Mouse (Mus musculus) gastrocnemius, adult 2 months (tissue): ENCODE results near the gene Hipk2. TPM values are rescaled to one million over a fixed set of nuclear protein-coding genes. Genes with fewer than 3 reads are reported as not detected.
A peak's percentile ranks its signal among the peaks of the same experiment; 100 is the strongest.

Experiments
- DNase-seq: peaks from one replicate; pipeline ENCODE4 v3.0.0; 2022
- H3K27ac ChIP-seq: fragments of 200-600 bp; 2 replicates; pipeline ENCODE4 v1.8.1; 2022; ENCODE audit warnings: mild to moderate bottlenecking
- H3K4me3 ChIP-seq: fragments of 200-600 bp; 2 replicates; pipeline ENCODE4 v1.8.1; 2022; ENCODE audit warnings: mild to moderate bottlenecking, moderate library complexity
- CTCF ChIP-seq: fragments of 200-600 bp; IDR thresholded peaks from 2 replicates; pipeline ENCODE4 v1.8.1; 2022; ENCODE audit warnings: antibody characterized with exemption, mild to moderate bottlenecking, moderate library complexity
- intact Hi-C: fragments of 180-260 bp; cut with DNase I; formaldehyde crosslinking; loops from one replicate; pipeline ENCODE4 v1.15.1; 2025
- total RNA-seq, 2 experiments: library from RNA; stranded (reverse); gene quantifications; 2 replicates each; pipeline ENCODE4 v1.2.3; 2021

Gene Hipk2
- total RNA-seq, 2 experiments from 2014 or later: 56.2 to 120 TPM

- DNase-seq: no peak
- TF ChIP-seq CTCF: no peak
Observed at GRCm38 (mm10) chr6:38874565-38875257, 1.3 kb downstream of the Hipk2 start.

GRCm38 (mm10) chr6:38874035-38874434 is 1.9 kb downstream of the Hipk2 start:
- intact Hi-C loops: loop anchor here (2.0 to 5.0 kb wide), 2 partner anchors 37 to 77 kb away; no protein-coding TSS in a partner anchor
- TF ChIP-seq CTCF: peak; percentile 81
- peak overlapping the region; percentile 99 for H3K4me3 ChIP-seq
- peak; percentile 53 for DNase-seq
- peak overlapping the region; percentile 93 for H3K27ac ChIP-seq

More at GRCm38 (mm10) chr6:38874565-38875257, 1.3 kb downstream of the Hipk2 start:
- peak overlapping the region; percentile 93 for H3K27ac ChIP-seq
- peak overlapping the region; percentile 99 for H3K4me3 ChIP-seq
- intact Hi-C loops: loop anchor here (2.0 to 5.0 kb wide), 3 partner anchors 36 to 193 kb away; no protein-coding TSS in a partner anchor

- no peak for DNase-seq
- no peak overlapping the region for H3K27ac ChIP-seq
- intact Hi-C loops: loop anchor here (5.0 kb wide), 1 partner anchor 76 kb away; no protein-coding TSS in a partner anchor
- no peak overlapping the region for H3K4me3 ChIP-seq
- TF ChIP-seq CTCF: no peak
Observed at GRCm38 (mm10) chr6:38873316-38873715, 2.6 kb downstream of the Hipk2 start.

- intact Hi-C loops: loop anchor here (5.0 kb wide), 1 partner anchor 74 kb away; no protein-coding TSS in a partner anchor
- H3K4me3 ChIP-seq: no peak overlapping the region
- DNase-seq: no peak
- TF ChIP-seq CTCF: no peak
- H3K27ac ChIP-seq: 0 out of 2 replicates have a peak overlapping the region, but pooled peaks have one; percentile 8
Observed at GRCm38 (mm10) chr6:38871051-38871450, 4.9 kb downstream of the Hipk2 start.

GRCm38 (mm10) chr6:38870070-38870469 is 5.9 kb downstream of the Hipk2 start:
- no peak for TF ChIP-seq CTCF
- no peak for DNase-seq
- intact Hi-C loops: loop anchor here (5.0 kb wide), 1 partner anchor 73 kb away; no protein-coding TSS in a partner anchor
- Histone ChIP-seq H3K27ac (no peak overlapping the region), H3K4me3 (no peak overlapping the region)

- no peak overlapping the region for H3K4me3 ChIP-seq
- TF ChIP-seq CTCF: no peak
- intact Hi-C loops: no loop called here
- no peak for DNase-seq
- no peak overlapping the region for H3K27ac ChIP-seq
Observed at GRCm38 (mm10) chr6:38868974-38869373, 7.0 kb downstream of the Hipk2 start.

GRCm38 (mm10) chr6:38867291-38867690 is 8.7 kb downstream of the Hipk2 start:
- DNase-seq: peak; percentile 66

GRCm38 (mm10) chr6:38866761-38867160 is 9.2 kb downstream of the Hipk2 start:
- intact Hi-C loops: no loop called here
- H3K27ac ChIP-seq: peak overlapping the region; percentile 67; the same call in 1 of the 2 replicates
- no peak for TF ChIP-seq CTCF
- DNase-seq: no peak
- no peak overlapping the region for H3K4me3 ChIP-seq

More at GRCm38 (mm10) chr6:38867291-38867690, 8.7 kb downstream of the Hipk2 start:
- TF ChIP-seq CTCF: no peak
- Histone ChIP-seq H3K27ac (peak overlapping the region; percentile 67), H3K4me3 (no peak overlapping the region)
- intact Hi-C loops: no loop called here

- no peak for DNase-seq
- TF ChIP-seq CTCF: no peak
- intact Hi-C loops: no loop called here
- H3K27ac ChIP-seq: peak overlapping the region; percentile 67; the same call in 1 of the 2 replicates
- no peak overlapping the region for H3K4me3 ChIP-seq
Observed at GRCm38 (mm10) chr6:38866357-38866756, 9.6 kb downstream of the Hipk2 start.

- no peak overlapping the region for H3K4me3 ChIP-seq
- no peak for DNase-seq
- intact Hi-C loops: no loop called here
- TF ChIP-seq CTCF: no peak
- no peak overlapping the region for H3K27ac ChIP-seq
Observed at GRCm38 (mm10) chr6:38865805-38866204, 10.2 kb downstream of the Hipk2 start.

- Histone ChIP-seq H3K27ac (no peak overlapping the region), H3K4me3 (no peak overlapping the region)
- TF ChIP-seq CTCF: no peak
- intact Hi-C loops: no loop called here
- no peak for DNase-seq
Observed at GRCm38 (mm10) chr6:38863595-38863994, 12.4 kb downstream of the Hipk2 start.

- DNase-seq: no peak
- intact Hi-C loops: no loop called here
- H3K4me3 ChIP-seq: no peak overlapping the region
- no peak for TF ChIP-seq CTCF
- H3K27ac ChIP-seq: no peak overlapping the region
Observed at GRCm38 (mm10) chr6:38860301-38860700, 15.7 kb downstream of the Hipk2 start.

- no peak overlapping the region for H3K4me3 ChIP-seq
- intact Hi-C loops: no loop called here
- no peak for DNase-seq
- TF ChIP-seq CTCF: no peak
- H3K27ac ChIP-seq: no peak overlapping the region
Observed at GRCm38 (mm10) chr6:38859819-38860218, 16.1 kb downstream of the Hipk2 start.
